Mouse (Mus musculus) layer of hippocampus, adult 9-10 months (tissue): ENCODE measurements at regions not wholly inside any gene's neighbourhood (a gene's known extent, or its start where the extent isn't known, plus 50 kb on each side); places are given as distances from the start of the nearest gene placed in this dataset.

Source experiments
- DNase-seq: peaks from one replicate; pipeline ENCODE4 v3.0.0; 2022; ENCODE audit warnings: low spot score

DNA sequence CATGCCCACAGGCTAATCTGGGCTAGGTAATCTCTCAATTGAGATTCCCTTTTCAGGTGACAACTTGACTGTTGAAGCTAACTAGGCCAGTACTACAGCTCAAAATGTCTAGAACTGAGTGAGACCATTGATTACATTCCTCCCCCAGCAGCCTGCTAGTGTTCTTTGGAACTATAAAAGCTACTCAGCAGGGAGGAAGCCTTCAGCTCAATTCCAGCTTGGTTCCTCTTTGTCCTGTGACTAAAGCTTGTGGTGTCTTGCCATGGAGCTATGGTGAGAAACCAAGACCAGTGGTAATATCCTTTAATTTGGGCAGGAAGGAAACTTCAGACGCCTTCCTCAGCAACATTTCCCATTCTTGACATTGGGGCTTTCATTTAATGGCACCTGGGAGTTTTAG is 52.9 kb upstream of the Ccser1 start:
- no peak for DNase-seq

DNA sequence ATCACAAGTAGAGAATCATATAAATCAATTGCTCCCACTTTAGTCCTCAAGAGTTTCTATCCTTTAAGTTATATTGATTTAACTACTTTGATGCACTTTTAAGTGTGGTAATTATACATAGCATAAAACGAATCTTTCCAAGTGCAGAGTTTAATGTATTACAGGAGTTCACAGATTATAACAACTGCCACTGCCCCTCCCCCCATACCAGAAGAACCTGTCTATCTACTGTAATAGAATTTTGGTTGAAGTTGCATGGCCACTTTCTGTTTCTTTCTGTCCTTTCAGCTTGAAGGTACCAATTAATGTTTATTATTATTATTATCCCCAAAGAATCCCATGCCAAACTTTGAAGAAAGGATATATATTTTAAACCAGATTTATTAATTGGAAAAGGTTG is 51.9 kb upstream of the Ccser1 start:
- no peak for DNase-seq
